Mouse (Mus musculus): Measurements from ENCODE around the gene Crhr2. TPM values are rescaled to one million over a fixed set of nuclear protein-coding genes. Genes with fewer than 3 reads are reported as not detected.

Gene Crhr2
- polyA plus RNA-seq, 1 experiment = not detected

DNA sequence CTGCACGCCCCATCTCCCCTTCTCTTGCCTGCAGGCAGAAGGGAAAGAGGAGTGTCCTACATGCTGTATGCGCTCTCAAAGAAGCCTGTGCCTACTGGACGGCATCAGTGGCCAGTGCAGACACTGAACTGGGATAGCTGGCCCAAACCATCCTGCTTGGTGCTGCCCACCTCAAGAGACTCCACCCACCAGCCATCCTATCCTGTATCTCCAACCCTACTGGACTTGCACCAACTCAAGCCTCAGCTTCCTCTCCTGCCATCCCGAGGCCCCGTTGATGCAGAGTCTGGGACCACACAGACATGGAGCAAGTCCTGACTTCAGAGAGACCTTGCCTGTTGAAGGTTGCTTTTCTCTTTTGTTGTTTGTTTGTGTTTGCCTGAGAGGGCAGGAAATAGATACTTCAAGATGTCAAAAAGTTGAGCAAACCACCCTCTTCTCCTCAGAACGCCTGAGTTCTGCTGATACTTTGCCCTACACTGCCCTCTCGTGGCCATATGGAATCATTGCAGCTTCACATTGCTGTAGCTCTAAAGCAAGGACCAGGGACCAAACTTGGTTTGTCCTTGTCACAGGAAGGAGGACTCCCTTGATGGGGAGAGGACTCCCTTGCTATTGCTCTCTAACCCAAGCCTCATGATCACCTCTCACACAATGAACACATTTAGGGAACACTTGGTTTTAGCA, 34.1 kb upstream of the Crhr2 start:
- no peak for TF ChIP-seq GATA1 (IDR thresholded peaks at IDR 0.05; ENCODE audit: borderline replicate concordance, low read length)
- no peak for TF ChIP-seq FLI1 (IDR thresholded peaks at IDR 0.05; ENCODE audit: low read length)
- H3K4me1 ChIP-seq = peaks cover 10% of the 10 kb centered on the region
- H3K27me3 ChIP-seq (replicated peaks) = peaks cover 68% of the 10 kb centered on the region
- no peaks in the 10 kb centered on the region for H3K36me3 ChIP-seq (replicated peaks; ENCODE audit: low read length)
- H3K9me3 ChIP-seq = peaks cover 4% of the 10 kb centered on the region; the same call in 1 of the 2 replicates
- H3K4me3 ChIP-seq (replicated peaks) = peak overlapping the region; percentile 79

DNA sequence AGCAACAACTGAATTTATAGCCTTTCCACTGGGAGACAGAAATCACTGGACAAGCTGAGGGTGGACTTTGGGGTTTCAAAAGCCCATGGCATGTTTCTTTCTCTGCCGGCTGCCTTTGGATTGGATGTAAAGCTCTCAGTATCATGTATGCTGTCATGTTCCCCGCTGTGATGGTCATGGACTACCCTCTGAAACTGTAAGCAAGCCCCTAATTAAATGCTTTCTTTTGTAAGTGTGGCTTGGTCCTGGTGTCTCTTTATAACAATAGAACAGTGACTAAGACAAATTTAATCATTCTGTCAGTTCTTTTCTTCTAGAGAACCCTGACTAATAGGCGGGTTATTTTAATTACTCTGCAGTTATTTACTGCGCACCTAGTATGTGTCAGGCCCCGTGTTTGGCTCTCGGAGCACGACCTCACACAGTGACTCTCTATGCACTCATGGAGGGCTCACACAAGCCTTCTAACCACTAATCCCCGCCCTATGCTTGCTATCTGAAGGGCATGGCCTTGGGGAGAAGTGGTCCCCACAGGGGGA, 30.3 kb upstream of the Crhr2 start:
- Histone ChIP-seq H3K4me1 (peaks cover 13% of the 10 kb centered on the region), H3K36me3 (replicated peaks; ENCODE audit: low read length) (no peaks in the 10 kb centered on the region), H3K4me3 (replicated peaks) (no peak overlapping the region), H3K9me3 (peaks cover 4% of the 10 kb centered on the region; the same call in 1 of the 2 replicates), H3K27me3 (replicated peaks) (peaks cover 70% of the 10 kb centered on the region)
- TF ChIP-seq GATA1 (IDR thresholded peaks at IDR 0.05; ENCODE audit: borderline replicate concordance, low read length) = no peak
- TF ChIP-seq FLI1 (IDR thresholded peaks at IDR 0.05; ENCODE audit: low read length) = no peak

DNA sequence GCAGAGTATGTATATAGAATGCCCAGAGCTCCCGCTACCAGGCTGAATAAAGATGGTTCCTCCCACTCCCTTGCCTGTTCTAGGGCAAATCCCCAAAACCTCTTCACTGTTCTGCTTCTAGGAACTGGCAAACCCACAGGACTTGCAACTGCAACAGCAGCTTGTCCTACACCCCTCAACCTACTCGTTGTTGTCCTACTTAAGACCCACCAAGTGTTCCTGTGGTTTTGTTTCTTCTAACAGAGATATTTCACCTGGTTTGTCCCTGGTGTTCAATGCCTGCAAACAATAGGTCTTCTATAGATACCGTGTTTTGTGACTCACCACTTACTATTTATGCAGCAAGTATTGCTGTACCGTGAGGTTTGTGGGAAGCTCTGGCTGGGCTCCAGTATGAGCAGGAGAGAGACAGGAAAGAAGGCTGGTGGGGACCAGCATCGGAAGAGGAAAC, 28.5 kb upstream of the Crhr2 start:
- Histone ChIP-seq H3K36me3 (replicated peaks; ENCODE audit: low read length) (no peaks in the 10 kb centered on the region), H3K4me1 (peaks cover 4% of the 10 kb centered on the region; the same call in 1 of the 2 replicates), H3K27me3 (replicated peaks) (peaks cover 76% of the 10 kb centered on the region), H3K4me3 (replicated peaks) (no peak overlapping the region), H3K9me3 (peaks cover 4% of the 10 kb centered on the region; the same call in 1 of the 2 replicates)
- TF ChIP-seq GATA1 (IDR thresholded peaks at IDR 0.05; ENCODE audit: borderline replicate concordance, low read length) (no peak), FLI1 (IDR thresholded peaks at IDR 0.05; ENCODE audit: low read length) (no peak)

DNA sequence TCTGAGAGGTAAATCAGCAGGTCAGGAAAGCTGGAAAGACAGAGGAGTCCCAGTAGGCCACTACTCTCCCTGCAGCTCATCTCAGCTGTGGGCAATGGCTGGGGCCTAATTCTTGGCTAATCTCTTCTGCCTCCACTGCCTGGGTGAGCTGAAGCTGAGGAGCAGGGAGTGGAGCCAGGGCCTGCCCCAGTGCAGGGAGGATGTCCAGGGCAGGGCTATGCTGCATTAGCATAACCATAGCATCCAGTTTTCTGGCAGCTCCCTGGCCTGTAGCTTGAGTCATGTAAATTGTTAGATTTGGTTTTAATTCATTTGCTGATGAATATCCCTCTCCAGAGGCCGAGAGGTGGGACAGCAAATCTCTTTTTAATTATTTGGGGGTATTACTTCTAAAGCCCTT, 26.4 kb upstream of the Crhr2 start:
- Histone ChIP-seq H3K36me3 (replicated peaks; ENCODE audit: low read length) (no peaks in the 10 kb centered on the region), H3K4me3 (replicated peaks) (no peak overlapping the region)
- TF ChIP-seq FLI1 (IDR thresholded peaks at IDR 0.05; ENCODE audit: low read length) = no peak
- no peak for TF ChIP-seq GATA1 (IDR thresholded peaks at IDR 0.05; ENCODE audit: borderline replicate concordance, low read length)

DNA sequence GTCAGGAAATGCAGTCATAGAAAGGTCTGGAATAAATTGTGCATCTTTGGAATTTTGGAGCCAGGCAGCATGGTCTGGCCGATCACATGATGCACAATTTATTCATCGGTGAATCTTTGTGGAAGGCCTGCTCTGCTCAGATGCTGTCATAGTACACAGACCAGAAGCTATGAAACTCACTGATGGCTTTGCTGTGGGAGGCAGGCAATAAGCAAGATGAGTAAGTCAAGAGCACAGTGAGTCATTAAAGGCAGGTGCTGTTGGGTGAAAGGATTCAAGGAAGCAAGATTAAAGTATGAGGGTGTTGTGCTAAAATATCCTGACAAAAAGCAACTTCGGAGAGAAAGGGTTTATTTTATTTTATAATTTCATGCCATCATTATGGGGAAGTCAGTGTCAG, 19.4 kb upstream of the Crhr2 start:
- Histone ChIP-seq H3K27me3 (replicated peaks) (peaks cover 57% of the 10 kb centered on the region), H3K9me3 (peaks cover 3% of the 10 kb centered on the region; the same call in 1 of the 2 replicates), H3K4me3 (replicated peaks) (no peak overlapping the region), H3K36me3 (replicated peaks; ENCODE audit: low read length) (no peaks in the 10 kb centered on the region), H3K4me1 (no peaks in the 10 kb centered on the region)
- TF ChIP-seq FLI1 (IDR thresholded peaks at IDR 0.05; ENCODE audit: low read length) (no peak), GATA1 (IDR thresholded peaks at IDR 0.05; ENCODE audit: borderline replicate concordance, low read length) (no peak)

More for the DNA sequence above, 26.4 kb upstream of the Crhr2 start:
- Histone ChIP-seq H3K4me1 (0 out of 2 replicates have a peak, but pooled peaks cover 4% of the 10 kb centered on the region), H3K27me3 (replicated peaks) (peaks cover 67% of the 10 kb centered on the region), H3K9me3 (peaks cover 4% of the 10 kb centered on the region; the same call in 1 of the 2 replicates)

DNA sequence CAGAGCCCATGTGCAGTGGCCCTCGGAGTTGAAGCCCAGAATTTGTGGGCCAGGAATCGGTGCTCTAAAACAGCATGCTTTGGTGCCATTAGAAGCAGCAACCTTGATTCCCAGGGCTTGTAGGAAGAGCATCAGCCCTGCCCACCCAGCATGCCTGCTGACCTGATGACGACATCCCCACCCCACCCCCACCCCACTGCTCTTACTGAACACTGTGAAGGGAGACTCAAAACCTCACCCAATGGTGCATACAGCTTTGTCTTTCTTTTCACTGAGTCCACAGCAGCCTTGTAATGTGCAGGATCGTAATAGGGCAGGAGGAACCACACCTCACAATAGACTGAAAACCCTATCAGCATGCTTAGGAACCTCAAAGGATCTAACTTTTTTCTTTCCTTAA, 13.3 kb upstream of the Crhr2 start:
- Histone ChIP-seq H3K4me1 (no peaks in the 10 kb centered on the region), H3K36me3 (replicated peaks; ENCODE audit: low read length) (no peaks in the 10 kb centered on the region), H3K27me3 (replicated peaks) (peaks cover 58% of the 10 kb centered on the region), H3K9me3 (peaks cover 23% of the 10 kb centered on the region), H3K4me3 (replicated peaks) (no peak overlapping the region)
- TF ChIP-seq FLI1 (IDR thresholded peaks at IDR 0.05; ENCODE audit: low read length) (no peak), GATA1 (IDR thresholded peaks at IDR 0.05; ENCODE audit: borderline replicate concordance, low read length) (no peak)

DNA sequence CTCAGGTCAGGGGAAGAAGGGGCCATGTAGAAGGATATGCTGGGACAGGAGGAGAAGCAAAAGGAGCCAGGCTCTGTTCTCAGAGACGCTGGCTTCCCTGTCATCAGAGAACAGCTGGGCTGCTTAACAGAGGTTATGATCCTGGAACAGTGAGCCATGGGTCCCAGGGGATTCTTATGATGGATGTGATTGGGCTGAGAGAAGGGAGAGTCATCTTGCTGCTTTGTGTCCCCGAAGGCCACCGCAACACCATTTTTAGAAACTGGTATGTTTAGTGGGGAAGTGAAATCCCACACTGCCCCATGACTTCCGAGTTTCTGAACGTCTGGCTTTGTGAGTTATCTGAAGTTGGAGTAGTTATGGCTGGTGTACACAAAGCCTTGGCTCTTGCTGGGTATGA, 12.5 kb upstream of the Crhr2 start:
- no peak for TF ChIP-seq FLI1 (IDR thresholded peaks at IDR 0.05; ENCODE audit: low read length)
- TF ChIP-seq GATA1 (IDR thresholded peaks at IDR 0.05; ENCODE audit: borderline replicate concordance, low read length) = no peak
- no peaks in the 10 kb centered on the region for H3K4me1 ChIP-seq

DNA sequence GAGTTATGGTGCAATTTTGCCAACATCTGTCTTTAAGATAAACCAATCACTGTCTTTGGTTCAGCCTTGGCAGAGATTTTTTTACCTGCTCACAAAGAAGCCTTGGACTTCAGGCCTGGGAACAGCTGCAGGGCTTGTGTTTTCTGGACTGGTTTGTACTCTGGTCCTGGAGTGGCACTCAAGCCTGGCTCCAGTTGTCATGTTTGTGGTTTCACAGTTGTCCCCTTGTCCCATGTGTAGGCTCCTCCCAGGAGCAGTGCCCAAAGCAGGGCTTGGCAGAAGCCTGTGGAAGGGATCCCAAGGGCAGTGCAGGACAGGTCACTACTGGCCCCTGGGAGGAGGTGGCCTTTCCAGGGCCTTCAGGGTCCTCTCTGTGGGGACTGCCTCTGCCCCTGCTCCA, 5.5 kb upstream of the Crhr2 start:
- Histone ChIP-seq H3K36me3 (replicated peaks; ENCODE audit: low read length) (no peaks in the 10 kb centered on the region), H3K4me1 (no peaks in the 10 kb centered on the region), H3K4me3 (replicated peaks) (no peak overlapping the region), H3K9me3 (peaks cover 17% of the 10 kb centered on the region), H3K27me3 (replicated peaks) (peaks cover 74% of the 10 kb centered on the region)
- no peak for TF ChIP-seq FLI1 (IDR thresholded peaks at IDR 0.05; ENCODE audit: low read length)
- no peak for TF ChIP-seq GATA1 (IDR thresholded peaks at IDR 0.05; ENCODE audit: borderline replicate concordance, low read length)

More for the DNA sequence above, 12.5 kb upstream of the Crhr2 start:
- Histone ChIP-seq H3K27me3 (replicated peaks) (peaks cover 62% of the 10 kb centered on the region), H3K9me3 (peaks cover 23% of the 10 kb centered on the region), H3K4me3 (replicated peaks) (no peak overlapping the region), H3K36me3 (replicated peaks; ENCODE audit: low read length) (no peaks in the 10 kb centered on the region)

DNA sequence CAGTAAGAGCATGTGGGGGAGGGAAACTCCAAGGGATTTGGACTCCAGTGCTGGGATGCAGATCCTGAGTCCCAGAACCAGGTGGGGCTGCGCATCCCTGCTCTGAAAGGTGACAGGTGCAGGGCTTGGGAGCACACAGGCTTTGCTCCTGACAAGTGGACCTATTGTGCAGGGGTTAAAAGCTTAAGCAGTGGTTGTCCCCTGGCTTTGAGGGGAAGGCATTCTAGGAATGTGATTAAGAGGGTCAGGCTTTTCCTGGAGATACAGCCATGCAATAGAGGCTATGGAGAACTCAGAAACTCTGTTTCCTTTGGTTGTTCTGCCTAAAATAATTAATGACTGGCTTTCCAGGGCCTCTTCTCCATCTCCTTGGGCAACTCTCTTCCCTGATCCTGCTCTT, 609 bp upstream of the Crhr2 start:
- Histone ChIP-seq H3K4me1 (no peaks in the 10 kb centered on the region), H3K27me3 (replicated peaks) (peaks cover 74% of the 10 kb centered on the region), H3K4me3 (replicated peaks) (no peak overlapping the region), H3K9me3 (peaks cover 12% of the 10 kb centered on the region), H3K36me3 (replicated peaks; ENCODE audit: low read length) (no peaks in the 10 kb centered on the region)
- TF ChIP-seq FLI1 (IDR thresholded peaks at IDR 0.05; ENCODE audit: low read length) = no peak
- no peak for TF ChIP-seq GATA1 (IDR thresholded peaks at IDR 0.05; ENCODE audit: borderline replicate concordance, low read length)

DNA sequence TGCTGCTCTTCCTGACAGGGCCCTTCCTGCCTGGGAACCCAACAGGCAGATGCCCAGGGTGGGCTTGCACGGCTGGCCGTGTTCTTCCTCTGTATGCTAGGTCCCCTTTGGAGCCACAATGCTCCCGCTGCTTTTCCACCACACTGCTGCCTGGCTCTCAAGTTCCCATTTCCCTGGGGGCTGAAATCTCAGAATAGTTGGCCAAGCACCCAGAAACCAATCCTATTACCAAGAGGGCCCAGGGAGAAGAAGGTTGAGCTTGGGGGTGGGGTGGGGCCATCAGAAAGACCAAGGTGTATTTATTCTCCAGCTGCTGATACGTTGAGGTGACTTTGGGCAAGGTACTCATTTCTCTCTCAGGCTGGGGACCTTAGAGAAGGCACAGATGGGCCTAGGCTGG, 1.5 kb downstream of the Crhr2 start:
- TF ChIP-seq GATA1 (IDR thresholded peaks at IDR 0.05; ENCODE audit: borderline replicate concordance, low read length) (no peak), FLI1 (IDR thresholded peaks at IDR 0.05; ENCODE audit: low read length) (no peak)
- Histone ChIP-seq H3K4me1 (no peaks in the 10 kb centered on the region), H3K27me3 (replicated peaks) (peaks cover 76% of the 10 kb centered on the region), H3K9me3 (peaks cover 12% of the 10 kb centered on the region), H3K4me3 (replicated peaks) (no peak overlapping the region), H3K36me3 (replicated peaks; ENCODE audit: low read length) (no peaks in the 10 kb centered on the region)
